Mouse (Mus musculus) midbrain, embryonic 15.5 days (tissue): Measurements from ENCODE around the gene Mrps21. TPM values are rescaled to one million over a fixed set of nuclear protein-coding genes. Genes with fewer than 3 reads are reported as not detected.
A peak's percentile ranks its signal among the peaks of the same experiment; 100 is the strongest.
"Not testable (repeated sequence)": the region's sequence is repeated elsewhere in the genome, so short reads cannot be mapped to it uniquely, and the experiment has no call there.

Source experiments
- ATAC-seq: fragments of 200-750 bp; cut with Nextera tagmentation; replicated peaks from 2 replicates; pipeline ENCODE4 v1.8.0; 2017; ENCODE audit warnings: moderate TSS enrichment
- H3K27ac ChIP-seq: fragments of 300-500 bp; sonication (generic); 2 replicates; pipeline ENCODE4 v1.5.1; 2015; ENCODE audit warnings: mild to moderate bottlenecking, inconsistent platforms
- H3K27me3 ChIP-seq: fragments of 300-500 bp; sonication (generic); replicated peaks from 2 replicates; pipeline ENCODE4 v1.6.1; 2015; ENCODE audit warnings: inconsistent platforms
- H3K36me3 ChIP-seq: fragments of 300-500 bp; sonication (generic); replicated peaks from 2 replicates; pipeline ENCODE4 v1.6.1; 2015; ENCODE audit warnings: inconsistent platforms
- H3K4me1 ChIP-seq: fragments of 300-500 bp; sonication (generic); 2 replicates; pipeline ENCODE4 v1.6.1; 2015; ENCODE audit warnings: inconsistent platforms
- H3K4me2 ChIP-seq: fragments of 300-500 bp; sonication (generic); 2 replicates; pipeline ENCODE4 v1.6.1; 2015; ENCODE audit warnings: inconsistent platforms, mild to moderate bottlenecking, moderate library complexity
- H3K4me3 ChIP-seq: fragments of 300-500 bp; sonication (generic); 2 replicates; pipeline ENCODE4 v1.5.1; 2015; ENCODE audit warnings: mild to moderate bottlenecking, inconsistent platforms
- H3K9ac ChIP-seq: fragments of 300-500 bp; sonication (generic); 2 replicates; pipeline ENCODE4 v1.6.1; 2015; ENCODE audit warnings: mild to moderate bottlenecking, inconsistent platforms
- H3K9me3 ChIP-seq: fragments of 300-500 bp; sonication (generic); 2 replicates; pipeline ENCODE4 v1.6.1; 2016; ENCODE audit warnings: inconsistent platforms
- WGBS: fragments of 180-500 bp; shearing (Covaris S2); methylation state at CpG from one replicate; pipeline ENCODE4 v1.1.7; 2015; ENCODE audit warnings: mixed read lengths; 5-methylcytosine and 5-hydroxymethylcytosine counted together
- polyA plus RNA-seq: library from polyadenylated mRNA; unstranded; fragments of >200 nt; fragmentation: Nextera tagmentation; extraction: Ambion mirVana; gene quantifications from 2 replicates; pipeline ENCODE4 v1.2.1, GENCODE M21; 2015

The Mrps21 gene
- polyA plus RNA-seq, 1 experiment from 2014 or later, result 260 TPM

DNA sequence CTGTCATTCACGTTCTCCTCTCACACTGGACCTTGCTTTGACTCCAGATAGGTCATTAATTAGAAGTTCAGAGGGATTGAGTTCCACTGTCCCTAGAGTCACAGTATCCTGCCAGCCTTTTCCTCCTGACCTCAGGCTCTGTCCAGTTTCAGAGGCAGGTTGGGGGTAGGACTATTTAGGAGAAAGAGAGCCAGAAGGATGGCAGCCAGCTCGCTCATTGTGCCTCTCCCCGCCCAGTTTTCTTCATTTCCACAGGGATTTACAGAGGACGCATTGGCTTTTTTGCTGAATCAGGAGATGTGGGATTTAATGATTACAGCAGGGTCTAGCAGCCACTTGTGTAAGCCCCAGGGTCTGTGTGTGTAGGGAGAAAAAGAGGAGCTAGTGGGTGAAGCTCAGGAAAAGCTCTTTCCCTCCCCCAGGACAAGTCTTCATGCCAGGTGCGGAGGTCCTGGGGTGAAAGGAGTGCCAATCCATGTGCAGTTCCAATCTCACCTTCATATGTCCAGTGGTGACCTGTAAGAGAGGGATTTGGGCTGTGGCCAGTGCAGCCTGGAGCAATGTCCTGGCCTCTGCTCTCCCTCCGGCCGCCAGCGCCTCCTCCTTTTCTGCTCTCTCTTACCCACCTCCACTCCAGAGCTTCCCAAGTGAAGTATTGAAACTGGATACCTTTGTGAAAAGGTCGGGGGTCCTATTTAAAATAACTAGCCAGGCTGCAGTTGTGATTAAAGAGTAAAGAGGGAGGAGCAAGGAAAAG is 30.5 kb upstream of the Mrps21 start:
- Histone ChIP-seq H3K36me3 (no peaks in the 10 kb centered on the region), H3K9me3 (no peaks in the 10 kb centered on the region), H3K4me2 (no peak overlapping the region), H3K27me3 (peaks cover 7% of the 10 kb centered on the region; the same call in 1 of the 2 replicates), H3K4me1 (peaks cover 30% of the 10 kb centered on the region), H3K27ac (no peak overlapping the region), H3K9ac (no peak overlapping the region), H3K4me3 (no peak overlapping the region)
- no peak for ATAC-seq
- 64% methylated on average over 9 of the region's 9 CpGs for WGBS

DNA sequence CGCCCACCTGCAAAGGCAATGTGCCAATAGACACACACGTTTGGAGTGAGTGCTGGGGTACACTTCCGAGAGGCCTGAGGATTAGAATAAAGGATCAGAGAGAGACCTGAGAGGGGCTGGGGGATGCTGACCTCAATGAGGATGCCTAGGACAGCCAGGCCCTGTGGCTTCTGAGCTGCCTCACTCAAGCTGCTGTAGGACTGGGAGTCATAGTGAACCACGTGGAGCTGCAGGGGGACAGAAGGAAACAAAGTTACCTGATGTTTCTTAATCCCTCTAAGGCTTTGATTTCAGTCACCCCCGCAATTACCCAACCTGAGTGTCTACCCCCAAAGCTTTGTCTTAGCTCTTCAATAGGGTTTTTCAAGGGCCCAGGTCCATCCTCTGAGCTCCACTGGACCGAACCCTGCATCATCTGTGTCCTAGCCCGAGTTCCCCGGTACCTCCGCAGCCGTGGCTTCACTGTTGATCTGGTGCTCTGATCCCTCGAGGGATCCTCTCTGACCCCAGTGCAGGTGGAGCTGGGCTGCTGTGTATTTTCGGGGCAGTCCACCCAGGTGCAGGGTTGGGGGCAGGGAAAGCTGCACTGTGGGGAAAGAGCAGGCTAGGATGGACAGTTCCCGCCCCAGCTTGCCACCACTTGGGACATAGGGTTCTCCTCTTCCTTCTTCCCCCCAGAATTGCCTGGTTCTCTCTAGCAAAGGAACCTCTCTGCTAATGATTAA is 28.6 kb upstream of the Mrps21 start:
- WGBS, result 82% methylated on average over 13 of the region's 13 CpGs
- Histone ChIP-seq H3K9me3 (no peaks in the 10 kb centered on the region), H3K9ac (no peak overlapping the region), H3K4me2 (no peak overlapping the region), H3K4me1 (peaks cover 24% of the 10 kb centered on the region), H3K27ac (no peak overlapping the region), H3K4me3 (no peak overlapping the region), H3K27me3 (0 out of 2 replicates have a peak, but pooled peaks cover 4% of the 10 kb centered on the region), H3K36me3 (no peaks in the 10 kb centered on the region)
- no peak for ATAC-seq

DNA sequence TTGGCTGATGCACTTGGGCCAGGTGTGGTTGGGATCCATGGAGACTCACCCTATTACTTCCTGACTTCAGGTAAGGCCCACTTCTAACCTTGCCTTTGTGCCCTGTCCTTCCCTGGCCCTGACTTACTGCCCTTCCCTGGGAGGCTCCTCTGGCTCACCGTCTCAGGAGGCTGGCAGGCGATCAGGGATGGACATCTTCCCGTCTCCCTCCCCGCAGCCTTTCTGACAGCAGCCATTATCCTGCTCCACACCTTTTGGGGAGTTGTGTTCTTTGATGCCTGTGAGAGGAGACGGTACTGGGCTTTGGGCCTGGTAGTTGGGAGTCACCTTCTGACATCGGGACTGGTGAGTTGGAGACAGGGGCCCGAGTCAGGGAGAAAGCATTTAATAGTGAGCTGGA is 24.2 kb upstream of the Mrps21 start:
- not testable (repeated sequence) for H3K27ac ChIP-seq, H3K4me2 ChIP-seq, H3K9ac ChIP-seq, H3K27me3 ChIP-seq, ATAC-seq, H3K4me3 ChIP-seq, H3K36me3 ChIP-seq, H3K9me3 ChIP-seq
- H3K4me1 ChIP-seq, result peaks cover 21% of the 10 kb centered on the region
- WGBS, result 87% methylated on average over 7 of the region's 7 CpGs

DNA sequence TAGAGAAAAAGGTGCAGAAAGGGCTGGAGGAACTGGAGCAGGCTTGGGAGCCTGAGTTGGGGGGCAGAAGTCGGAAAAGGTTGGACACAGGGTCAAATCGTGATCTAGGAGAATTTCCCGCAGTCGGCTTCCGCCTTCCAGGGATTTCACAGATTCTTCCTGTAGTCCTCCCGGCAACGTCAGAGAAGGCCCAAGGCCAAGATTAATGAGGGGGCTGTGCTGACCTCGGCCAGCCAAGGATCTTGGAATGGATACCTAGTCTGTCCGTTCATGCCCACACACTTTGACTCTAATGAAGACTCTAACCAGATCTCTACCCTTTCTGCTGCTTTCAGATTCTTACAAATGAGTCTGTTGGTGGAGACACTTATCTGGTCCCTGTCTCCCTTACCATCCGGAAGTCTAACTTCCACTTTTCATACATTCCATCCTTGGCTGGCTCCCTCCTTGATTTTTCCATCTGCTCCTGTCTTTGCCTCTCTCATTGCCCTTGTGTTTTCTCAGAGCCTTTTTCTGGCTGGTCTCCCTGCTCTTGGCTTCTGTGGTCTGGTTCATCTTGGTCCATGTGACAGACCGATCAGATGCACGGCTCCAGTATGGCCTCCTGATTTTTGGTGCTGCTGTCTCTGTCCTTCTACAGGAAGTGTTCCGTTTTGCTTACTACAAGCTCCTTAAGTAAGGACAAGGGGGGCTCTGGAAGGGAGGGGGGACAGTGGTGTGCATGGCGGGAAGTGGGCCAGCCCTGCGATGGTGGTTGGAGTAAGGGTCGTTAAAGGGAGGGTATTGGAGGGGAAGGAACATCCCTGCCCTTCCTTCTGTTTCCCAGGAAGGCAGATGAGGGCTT is 23.2 kb upstream of the Mrps21 start:
- Histone ChIP-seq H3K27ac (peak overlapping the region; percentile 79), H3K4me2 (peak overlapping the region; percentile 67), H3K4me1 (peaks cover 21% of the 10 kb centered on the region), H3K4me3 (peak overlapping the region; percentile 61), H3K36me3 (no peaks in the 10 kb centered on the region), H3K9me3 (no peaks in the 10 kb centered on the region), H3K9ac (peak overlapping the region; percentile 69), H3K27me3 (no peaks in the 10 kb centered on the region)
- no peak; the same call in 1 of the 2 replicates for ATAC-seq
- 22% methylated on average over 16 of the region's 16 CpGs for WGBS

DNA sequence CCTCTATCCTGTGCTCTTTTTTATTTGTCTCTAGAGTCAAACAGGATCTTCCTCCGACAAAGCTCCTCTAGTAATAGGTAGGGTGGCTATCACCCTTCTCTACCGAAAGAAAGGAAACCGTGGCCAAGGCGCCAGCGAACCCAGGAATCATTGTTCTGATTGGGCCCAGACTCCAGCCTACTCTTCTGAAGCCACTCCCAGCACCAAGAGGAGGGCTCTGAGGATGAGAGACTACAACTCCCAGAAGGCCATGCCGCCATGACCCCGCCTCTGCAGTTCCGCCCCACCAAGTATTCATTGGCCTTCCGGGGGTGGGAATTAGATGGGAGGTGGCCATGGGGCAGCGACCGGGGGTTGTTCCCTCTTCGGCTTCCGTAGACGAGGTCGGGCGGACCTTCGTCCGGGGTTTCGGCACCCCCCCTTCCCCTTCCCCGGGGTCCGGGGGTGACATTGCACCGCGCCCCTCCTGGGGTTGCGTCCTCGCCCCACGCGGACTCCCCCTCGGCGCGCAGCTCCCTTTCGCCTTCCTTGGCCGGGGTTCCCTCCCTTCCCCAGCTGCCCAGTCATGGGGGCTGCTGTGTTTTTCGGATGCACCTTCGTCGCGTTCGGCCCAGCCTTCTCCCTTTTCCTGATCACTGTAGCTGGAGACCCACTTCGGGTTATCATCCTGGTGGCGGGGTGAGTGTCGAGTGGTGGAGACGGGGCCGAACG is 22.4 kb upstream of the Mrps21 start, which contains the start of gene Aph1a:
Aph1a (plus strand) TSS at position 364 of the 711 bp plus-strand sequence.
- not testable (repeated sequence) for H3K9me3 ChIP-seq, H3K36me3 ChIP-seq, H3K27me3 ChIP-seq
- Histone ChIP-seq H3K4me1 (peaks cover 21% of the 10 kb centered on the region), H3K9ac (peak within 1 kb of the TSS; percentile 69), H3K4me3 (peak within 1 kb of the TSS; percentile 61), H3K27ac (peak within 1 kb of the TSS; percentile 79), H3K4me2 (peak within 1 kb of the TSS; percentile 67)
- 0% methylated on average over 34 of the region's 43 CpGs for WGBS
- ATAC-seq, result peak; percentile 98

DNA sequence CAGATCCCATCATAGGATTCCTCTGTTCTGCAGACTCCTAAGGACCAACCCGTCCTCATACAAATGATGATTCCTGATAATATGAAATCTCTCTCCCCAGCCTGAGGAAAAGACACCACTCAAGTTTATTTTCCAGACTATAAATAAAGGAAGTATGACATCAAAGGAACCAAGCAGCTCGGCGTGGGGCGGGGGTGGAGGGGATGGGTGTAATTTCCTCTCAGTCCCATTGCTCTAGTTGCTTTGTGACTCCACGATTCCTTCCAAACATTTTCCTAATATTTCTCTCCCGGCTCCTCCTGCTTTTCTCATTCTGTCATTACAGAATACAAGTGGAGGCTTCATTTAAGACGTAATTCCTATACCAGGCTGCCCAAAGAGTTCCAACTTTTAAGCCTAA is 21.8 kb upstream of the Mrps21 start:
- H3K27me3 ChIP-seq, result no peaks in the 10 kb centered on the region
- H3K4me3 ChIP-seq, result peak overlapping the region; percentile 61
- H3K4me2 ChIP-seq, result peak overlapping the region; percentile 67
- 24% methylated on average over 7 of the region's 7 CpGs for WGBS
- H3K36me3 ChIP-seq, result no peaks in the 10 kb centered on the region
- peaks cover 21% of the 10 kb centered on the region for H3K4me1 ChIP-seq
- peak overlapping the region; percentile 79 for H3K27ac ChIP-seq
- no peak; the same call in 1 of the 2 replicates for ATAC-seq
- H3K9me3 ChIP-seq, result no peaks in the 10 kb centered on the region
- peak overlapping the region; percentile 35 for H3K9ac ChIP-seq

DNA sequence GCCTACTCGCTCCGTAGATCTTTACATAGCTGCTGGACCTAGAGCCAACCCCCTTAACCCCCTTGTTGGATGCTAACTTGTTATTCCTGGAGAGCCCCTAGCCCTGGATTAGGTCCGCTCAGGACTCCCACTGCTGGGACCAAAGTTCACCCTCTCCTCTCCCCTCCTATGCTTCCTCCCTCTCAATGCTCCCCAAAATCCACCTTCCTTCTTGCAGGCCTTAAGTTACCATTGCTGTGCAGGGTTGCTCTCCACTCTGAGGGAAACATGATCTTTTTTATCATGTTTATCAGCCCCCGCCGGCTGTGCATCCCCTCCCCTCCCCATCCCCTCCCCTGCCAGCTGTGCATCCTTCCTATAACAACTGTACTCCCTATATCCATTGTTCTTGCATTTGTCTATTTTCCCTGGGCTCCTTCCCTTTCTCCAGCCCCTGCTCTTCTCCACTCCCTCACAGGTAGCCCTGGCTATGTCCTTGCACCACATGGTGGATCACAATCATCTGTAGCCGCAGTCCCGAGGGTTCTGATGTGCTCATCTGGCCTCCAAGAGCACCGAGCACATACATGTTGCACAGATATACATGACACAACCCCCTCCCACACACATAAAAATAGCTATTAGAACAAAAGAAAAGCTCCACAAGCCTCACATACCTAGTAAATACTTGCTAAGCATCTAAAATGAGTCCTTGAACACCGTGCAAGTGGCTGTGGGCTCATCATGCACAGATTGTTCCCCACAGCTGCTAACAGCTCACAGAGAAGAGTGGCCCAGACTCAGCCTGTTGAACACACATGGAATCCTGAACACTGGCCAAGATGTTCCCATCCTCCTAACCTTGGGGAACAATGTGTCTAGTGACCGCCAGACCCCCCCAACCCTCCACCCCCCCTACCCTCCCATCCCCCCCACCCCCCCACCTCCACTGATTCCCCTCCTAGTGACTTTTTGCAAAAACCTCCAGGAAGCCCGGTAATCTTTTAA is 21.0 kb upstream of the Mrps21 start:
- WGBS, result 40% methylated on average over 11 of the region's 11 CpGs
- ATAC-seq, result no peak
- H3K9me3 ChIP-seq, result no peaks in the 10 kb centered on the region
- peak overlapping the region; percentile 79 for H3K27ac ChIP-seq
- H3K4me2 ChIP-seq, result no peak overlapping the region
- no peak overlapping the region for H3K9ac ChIP-seq
- H3K27me3 ChIP-seq, result no peaks in the 10 kb centered on the region
- H3K36me3 ChIP-seq, result no peaks in the 10 kb centered on the region
- no peak overlapping the region for H3K4me3 ChIP-seq
- H3K4me1 ChIP-seq, result peaks cover 21% of the 10 kb centered on the region

DNA sequence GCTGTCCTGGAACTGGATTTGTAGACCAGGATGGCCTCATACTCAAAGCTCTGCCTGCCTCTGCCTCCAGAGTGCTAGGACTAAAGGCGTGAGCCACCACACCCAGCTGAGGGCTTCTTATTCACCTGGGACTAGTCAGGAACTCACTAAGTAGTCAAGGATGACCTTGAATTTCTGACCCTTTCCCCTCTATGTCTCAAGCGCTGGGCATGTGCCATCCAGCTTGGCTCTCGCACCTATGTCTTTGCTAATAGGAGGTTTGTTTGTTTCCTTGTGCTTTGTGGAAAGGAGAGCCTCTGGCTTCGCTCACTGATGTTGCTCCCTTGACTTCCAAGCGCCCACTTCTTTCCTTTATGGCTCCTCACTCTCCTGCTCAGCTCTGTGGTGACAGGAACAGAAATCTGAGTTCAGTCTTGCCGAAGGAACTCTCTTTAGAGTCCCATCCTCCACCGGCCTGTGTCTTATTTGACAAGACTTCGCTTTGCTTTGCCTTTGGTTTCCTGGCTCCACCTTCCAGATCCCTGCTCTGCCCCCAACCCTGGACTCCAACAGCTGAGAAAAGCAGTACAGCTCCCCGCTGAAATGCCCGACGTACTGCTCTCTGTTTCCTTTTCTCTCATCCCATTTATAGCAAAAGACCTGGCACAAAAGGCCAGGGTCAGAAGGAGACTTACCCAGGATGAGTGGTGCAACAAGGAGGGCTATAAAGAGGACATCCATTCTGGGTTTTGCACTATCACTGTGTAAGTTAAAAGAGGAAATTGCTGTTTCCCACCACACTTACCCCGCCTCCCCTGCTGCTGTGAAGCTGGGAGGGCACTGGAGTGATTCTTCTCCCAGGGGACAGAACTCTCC is 20.1 kb upstream of the Mrps21 start, which contains the start of gene BC028528:
BC028528 (minus strand) TSS at position 795 of the 855 bp plus-strand sequence.
- ATAC-seq, result no peak
- Histone ChIP-seq H3K4me3 (0 out of 2 replicates have a peak within 1 kb of the TSS, but pooled peaks have one; percentile 5), H3K9ac (no peak within 1 kb of the TSS), H3K27me3 (no peaks in the 10 kb centered on the region), H3K27ac (peak within 1 kb of the TSS; percentile 79), H3K4me2 (no peak within 1 kb of the TSS), H3K9me3 (no peaks in the 10 kb centered on the region), H3K36me3 (no peaks in the 10 kb centered on the region), H3K4me1 (peaks cover 21% of the 10 kb centered on the region)
- WGBS, result 26% methylated on average over 12 of the region's 12 CpGs

DNA sequence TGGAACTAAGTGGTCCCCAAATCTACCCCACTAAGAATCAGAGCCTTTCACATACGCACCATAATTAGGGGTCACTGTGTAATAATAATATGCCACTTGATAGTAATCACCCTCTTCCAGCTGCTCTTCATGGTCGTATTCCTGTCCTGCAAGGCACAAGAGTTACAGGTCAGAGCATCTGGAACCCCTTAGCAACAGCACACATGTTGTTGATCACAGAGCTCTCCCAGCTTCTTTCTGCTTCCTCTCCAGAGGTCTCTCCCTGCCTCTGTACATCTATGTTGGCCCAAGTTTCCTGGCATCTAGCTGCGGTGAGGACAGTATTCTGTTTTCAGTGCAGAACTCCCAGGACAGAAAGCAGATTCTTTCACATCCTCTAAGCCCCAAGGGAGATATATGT is 18.3 kb upstream of the Mrps21 start:
- peaks cover 8% of the 10 kb centered on the region for H3K4me1 ChIP-seq

DNA sequence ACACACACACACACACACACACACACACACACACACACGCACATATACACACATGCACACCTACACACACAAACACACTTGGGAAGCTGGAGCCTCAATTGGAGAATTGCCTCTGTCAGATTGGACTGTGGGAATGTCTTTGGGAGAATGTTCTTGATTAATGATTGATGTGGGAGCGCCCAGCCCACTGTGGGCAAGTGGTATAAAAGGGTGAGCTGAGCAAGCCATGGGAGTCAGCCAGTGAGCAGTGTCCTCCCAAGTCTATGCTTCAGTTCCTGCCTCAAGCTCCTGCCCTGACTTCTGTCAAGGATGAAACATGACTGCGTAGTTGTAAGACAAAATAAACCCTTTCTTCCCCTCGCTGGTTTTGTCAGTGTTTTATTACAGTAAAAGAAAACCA is 16.3 kb upstream of the Mrps21 start:
- no peak overlapping the region for H3K4me2 ChIP-seq
- no peaks in the 10 kb centered on the region for H3K36me3 ChIP-seq
- H3K27me3 ChIP-seq, result no peaks in the 10 kb centered on the region
- no peak overlapping the region for H3K4me3 ChIP-seq
- H3K9me3 ChIP-seq, result no peaks in the 10 kb centered on the region
- 80% methylated on average over 4 of the region's 4 CpGs for WGBS
- ATAC-seq, result no peak
- H3K27ac ChIP-seq, result no peak overlapping the region
- H3K9ac ChIP-seq, result no peak overlapping the region
- peaks cover 5% of the 10 kb centered on the region for H3K4me1 ChIP-seq

More for the DNA sequence above, 18.3 kb upstream of the Mrps21 start:
- Histone ChIP-seq H3K36me3 (no peaks in the 10 kb centered on the region), H3K4me2 (no peak overlapping the region), H3K27ac (no peak overlapping the region), H3K9ac (no peak overlapping the region), H3K27me3 (no peaks in the 10 kb centered on the region), H3K9me3 (no peaks in the 10 kb centered on the region), H3K4me3 (no peak overlapping the region)
- WGBS, result 84% methylated on average over 3 of the region's 3 CpGs
- ATAC-seq, result no peak
